Mouse (Mus musculus): Measurements from ENCODE around the gene Hspb7. TPM values are rescaled to one million over a fixed set of nuclear protein-coding genes. Genes with fewer than 3 reads are reported as not detected.

Hspb7 gene
- total RNA-seq, 2 experiments from 2014 or later = 200 to 208 TPM

DNA sequence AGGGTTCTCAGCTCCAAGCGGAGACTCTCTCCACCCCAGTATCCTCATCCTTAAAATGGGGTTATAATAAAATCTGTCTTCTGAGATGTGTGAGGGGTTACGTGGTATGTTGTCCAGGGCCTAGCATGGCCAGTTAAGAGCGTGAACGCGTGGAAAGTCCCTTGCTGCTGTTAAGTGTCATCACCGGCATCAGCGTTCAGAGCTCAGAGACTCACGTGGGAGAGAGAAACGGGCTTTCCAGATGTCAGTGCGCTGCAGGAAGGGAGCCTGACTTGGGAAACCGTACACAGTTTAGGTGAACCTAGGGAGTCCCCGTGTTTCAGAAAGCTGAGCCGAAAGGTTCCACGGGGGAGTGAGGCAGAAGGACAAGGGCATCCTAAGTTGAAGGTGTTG, 24.7 kb downstream of the Hspb7 start:
- no peak for DNase-seq

DNA sequence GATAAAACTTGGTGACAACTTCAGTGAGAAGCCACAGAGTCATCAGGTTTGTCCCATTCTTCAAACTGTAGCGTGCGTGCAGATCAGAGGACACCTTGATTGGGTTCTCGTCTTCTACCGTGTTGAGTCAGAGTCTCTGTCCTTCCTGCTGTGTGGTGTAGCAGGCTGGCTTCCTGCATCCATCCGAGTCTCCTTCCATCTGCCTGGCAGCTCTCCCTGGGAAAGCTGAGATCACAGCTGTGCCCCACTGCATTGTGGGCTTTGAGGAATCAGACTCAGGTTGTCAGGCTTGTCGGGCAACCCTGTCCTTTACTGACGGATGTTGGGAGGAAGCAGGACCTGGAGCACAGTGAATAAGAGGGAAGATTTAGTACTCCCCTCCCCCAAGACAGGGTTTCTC, 25.6 kb downstream of the Hspb7 start:
- DNase-seq = no peak

DNA sequence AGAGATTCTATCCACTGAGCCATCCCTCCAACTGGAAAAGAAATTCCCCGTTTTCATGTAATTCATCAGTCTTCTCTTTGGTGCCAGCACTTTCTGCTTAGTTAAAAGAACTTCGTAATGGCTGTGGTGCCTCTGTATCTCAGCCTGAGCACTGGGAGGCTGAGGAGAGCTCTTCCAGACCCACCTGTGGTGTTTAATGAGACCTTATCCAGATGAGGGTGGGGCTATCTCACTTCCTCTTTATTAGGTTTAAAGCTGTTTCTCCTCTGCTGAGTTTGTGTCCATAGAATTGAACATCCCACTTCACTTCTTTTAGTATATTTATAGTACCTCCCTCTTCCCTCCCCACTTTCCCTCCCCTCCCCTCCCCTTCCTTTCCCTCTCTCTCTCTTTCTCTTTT, 30.7 kb downstream of the Hspb7 start:
- no peak for DNase-seq

DNA sequence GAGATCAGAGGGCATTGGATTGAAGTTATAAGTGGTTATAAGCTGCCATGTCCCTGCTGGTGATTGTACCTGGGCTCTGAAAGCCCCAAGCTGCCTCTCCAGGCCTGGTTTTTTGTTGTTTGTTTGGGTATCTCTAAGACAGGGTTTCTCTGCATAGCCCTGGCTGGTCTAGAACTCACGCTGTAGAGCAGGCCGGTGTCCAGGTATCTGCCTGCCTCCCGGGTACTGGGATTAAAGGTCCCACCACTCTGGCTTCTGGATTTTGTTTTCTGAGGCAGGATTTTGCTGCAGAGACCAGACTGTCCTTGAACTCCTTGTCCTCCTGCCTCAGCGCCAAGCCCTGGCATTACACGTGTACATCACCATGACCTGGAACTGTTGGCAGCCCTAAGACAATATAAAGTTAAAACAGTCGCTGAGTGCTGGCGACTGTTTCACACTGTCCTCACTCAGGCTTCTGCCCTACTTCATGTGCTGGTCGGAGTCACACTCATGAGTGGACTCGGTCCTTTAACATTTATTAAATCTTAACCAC, 31.4 kb downstream of the Hspb7 start:
- no peak for DNase-seq

DNA sequence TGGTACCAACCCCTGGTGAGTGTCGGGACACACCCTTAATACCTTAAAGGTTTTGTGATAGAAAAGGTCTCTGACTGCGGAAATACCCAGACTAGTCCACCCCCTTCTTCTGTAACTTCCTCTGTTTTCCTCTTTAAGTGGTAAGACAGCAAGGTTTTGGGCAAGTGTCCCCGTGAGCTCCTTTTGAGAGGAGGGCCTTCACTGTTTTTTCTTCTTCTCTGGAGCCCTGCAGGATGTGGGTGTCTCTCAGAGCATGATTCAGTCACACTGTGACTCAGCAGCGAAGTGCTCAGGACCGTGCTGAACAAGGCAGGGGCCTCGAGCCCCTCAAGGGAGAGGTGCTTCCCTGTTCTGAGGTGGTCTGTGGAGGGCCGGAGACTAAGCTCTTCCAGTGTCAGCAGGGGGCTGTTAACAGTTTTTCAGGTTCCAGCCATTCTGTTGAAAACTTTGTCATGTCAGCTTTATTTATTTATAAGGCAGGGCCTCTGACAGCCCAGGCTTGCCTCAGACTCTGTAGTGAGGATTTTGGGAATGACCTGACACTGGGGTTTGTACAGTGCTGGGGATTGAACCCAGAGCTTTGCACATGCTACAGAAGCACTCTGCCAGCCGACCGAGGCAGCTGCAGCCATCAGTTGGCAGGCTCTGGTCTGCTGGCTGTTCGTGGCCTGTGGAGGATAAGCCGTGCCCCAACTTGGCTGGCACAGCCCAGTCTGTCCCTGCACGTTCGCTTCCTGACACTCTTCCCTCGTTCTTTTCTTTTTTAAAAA, 34.2 kb downstream of the Hspb7 start:
- no peak for DNase-seq

DNA sequence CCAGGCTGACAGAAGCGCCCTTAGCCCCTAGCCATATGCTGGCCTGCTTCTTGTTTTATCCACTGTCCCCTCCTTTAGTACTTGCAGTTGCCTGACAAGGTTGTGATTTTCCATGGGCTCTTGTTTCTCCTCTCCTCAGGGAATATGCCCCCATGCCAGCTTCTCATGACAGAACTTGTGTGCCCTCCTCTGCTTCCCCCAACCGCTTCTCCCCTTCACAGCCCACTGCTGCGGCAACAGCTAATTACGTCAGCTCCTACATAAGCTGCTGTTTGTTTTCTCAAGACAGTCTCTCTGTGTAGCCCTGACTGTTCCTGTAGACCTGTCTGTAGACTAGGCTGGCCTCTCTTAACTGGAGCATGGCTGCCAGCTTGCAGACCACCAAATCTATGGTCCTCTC, 34.9 kb downstream of the Hspb7 start:
- no peak for DNase-seq

DNA sequence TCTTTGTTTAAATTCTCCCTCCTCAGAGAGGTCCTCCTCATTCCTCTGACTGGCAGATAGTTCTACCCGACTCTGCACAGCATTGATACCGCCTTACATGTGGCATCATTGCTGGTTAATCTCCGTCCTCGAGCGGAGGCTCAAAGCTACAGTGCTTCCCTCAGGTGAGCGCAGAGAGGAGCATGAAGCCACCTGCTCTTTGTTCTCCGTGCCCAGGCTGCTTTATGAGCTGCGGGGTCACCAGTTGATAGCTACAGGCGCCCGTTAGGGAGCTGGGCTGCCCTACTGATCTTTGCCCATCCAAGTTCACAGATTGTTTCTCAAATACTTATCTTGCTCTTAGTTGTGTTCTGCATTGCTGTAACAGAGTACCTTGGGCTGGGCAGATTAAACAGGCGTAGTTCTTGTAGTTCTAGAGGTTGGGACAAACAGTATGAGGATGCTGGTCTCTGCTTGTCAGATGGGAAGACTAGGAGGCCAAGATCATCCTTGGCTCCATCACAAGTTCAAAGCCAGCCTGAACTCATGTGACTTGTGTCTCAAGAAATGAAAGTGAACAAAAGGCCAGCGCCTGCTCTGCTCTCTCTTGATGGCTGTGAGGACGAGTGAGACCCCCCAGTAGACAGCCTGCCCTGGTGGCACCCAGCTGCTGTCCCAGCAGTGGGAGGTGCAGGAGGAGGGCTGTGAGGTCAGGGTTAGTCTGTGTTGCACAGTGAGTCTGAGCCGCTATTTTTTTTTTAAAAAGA, 35.8 kb downstream of the Hspb7 start:
- no peak for DNase-seq

DNA sequence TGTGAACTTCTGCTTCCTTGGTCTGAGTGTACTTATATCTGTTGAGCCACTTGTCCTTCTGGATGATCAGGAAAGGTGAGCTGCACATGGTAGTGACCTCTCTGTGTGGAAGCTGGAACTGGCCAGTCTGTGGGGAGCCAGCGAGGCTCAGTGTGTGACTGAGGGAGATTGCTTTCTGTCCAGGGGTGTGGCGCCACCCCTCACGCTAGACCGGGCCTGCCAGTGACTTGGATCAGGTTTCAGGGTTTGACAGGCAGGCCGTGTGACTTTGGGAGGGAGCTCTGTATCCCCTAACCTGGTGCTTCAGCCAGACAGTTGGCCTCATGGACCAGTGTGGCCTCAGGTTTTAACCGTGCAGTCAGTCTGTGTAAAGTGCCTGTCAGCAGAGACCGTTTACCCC, 37.7 kb downstream of the Hspb7 start:
- peak; percentile 55 for DNase-seq

DNA sequence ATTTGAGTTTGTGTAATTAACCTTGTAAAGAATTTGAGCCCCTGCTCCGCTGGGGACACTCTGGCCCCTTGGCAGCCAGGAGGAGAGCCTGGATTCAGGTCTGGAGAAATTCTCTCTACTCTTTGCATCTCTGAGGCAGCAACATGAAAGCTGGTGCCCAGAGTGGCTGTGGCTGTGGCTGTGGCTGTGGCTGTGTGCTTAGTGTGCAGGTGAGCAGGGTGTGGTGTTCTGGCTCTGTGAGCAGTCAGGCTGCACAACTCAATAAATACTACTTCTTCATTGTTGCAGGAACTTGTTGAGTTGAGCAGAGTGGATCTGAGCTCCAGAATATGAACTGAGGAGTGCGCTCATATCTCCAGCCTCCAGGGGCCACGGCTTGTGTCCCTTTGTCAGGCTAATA, 38.3 kb downstream of the Hspb7 start:
- DNase-seq = no peak

DNA sequence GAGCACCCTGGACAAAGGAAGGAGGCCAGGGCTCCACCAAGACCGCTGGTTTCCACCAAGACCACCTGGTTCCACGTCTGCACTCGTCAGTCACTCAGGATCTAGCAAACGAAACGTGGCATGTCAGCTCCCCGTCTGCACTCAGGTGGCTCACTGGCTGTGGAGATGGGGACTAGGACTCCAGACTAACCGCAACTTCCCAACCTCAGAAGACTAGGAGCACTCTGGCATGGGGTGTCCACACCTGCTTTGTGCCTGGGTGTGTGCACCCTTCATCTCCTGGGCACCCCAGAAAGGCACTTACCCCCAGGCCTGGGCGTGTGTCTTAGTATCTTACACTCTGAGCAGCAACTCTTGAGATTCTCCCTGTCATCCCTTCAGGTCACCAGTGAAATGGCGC, 39.2 kb downstream of the Hspb7 start:
- DNase-seq = no peak

DNA sequence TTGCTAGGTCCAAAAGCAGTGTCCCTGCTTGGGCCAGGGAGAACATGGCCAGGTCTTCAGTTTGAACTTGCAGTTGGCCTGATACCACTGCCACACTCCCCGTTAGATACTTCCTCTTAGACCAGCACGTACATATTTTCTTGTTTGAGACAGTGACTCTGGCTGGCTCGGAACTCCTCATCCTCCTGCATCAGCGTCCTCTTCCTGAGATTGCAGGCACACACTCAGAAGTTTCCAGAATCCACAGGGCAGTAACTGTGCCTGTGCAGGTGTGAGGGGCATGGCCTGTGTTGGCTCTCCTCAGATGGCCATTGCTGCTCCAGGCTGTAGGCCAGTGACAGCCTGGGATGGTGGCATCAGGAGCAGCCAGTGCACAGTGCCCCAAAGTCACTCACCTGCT, 39.9 kb downstream of the Hspb7 start:
- no peak for DNase-seq

DNA sequence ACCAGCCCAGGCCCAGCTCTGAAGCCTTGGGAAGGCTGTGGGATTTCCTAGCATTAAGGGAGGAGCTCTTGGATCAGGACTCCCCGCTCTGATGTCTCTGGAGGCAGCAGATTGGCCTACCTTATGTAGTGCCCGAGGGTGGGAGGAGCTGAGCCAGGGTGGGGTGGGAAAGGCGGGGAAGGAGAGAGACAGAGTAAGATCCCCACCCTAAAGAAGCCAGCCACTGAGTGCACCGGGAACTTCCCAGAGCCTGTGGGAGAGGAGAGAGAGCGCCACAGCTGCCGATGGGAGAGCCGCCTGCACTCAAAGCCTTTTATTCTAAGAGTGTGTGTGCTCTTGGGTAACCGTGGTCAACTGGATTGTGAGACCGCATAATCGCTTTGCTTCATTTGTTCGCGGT, 40.5 kb downstream of the Hspb7 start:
- DNase-seq = no peak

DNA sequence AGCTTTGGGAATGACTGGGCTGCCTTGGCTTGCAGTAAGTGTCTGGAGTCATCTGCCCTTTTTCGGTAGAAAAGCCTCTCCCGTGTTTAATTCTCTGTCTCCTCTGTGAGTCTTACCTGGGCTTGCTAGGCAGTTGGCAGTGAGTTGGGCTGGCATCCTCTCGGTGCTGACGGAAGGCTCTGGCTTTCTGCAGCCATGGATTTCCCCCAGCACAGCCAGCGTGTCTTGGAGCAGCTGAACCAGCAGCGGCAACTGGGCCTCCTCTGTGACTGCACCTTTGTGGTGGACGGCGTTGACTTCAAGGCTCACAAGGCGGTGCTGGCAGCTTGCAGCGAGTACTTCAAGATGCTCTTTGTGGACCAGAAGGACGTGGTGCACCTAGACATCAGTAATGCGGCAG, 41.0 kb downstream of the Hspb7 start:
- no peak for DNase-seq

DNA sequence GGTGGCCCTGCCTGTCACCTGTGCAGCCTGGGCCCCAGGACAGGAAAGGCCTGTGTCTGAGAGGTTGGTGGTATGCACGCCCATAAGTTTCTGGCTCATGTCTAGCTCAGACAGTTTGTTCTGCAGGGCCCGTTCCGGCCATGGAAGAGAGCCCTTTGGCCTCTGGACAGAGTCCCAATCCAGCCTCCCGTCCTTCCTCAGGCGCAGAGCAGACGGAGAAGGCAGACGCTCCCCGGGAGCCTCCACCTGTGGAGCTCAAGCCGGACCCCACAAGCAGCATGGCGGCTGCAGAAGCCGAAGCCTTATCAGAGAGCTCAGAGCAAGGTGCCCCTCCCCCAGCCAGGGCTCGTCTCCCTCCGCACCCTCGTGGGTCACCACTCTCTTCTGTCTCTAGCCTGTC, 42.9 kb downstream of the Hspb7 start:
- no peak for DNase-seq

DNA sequence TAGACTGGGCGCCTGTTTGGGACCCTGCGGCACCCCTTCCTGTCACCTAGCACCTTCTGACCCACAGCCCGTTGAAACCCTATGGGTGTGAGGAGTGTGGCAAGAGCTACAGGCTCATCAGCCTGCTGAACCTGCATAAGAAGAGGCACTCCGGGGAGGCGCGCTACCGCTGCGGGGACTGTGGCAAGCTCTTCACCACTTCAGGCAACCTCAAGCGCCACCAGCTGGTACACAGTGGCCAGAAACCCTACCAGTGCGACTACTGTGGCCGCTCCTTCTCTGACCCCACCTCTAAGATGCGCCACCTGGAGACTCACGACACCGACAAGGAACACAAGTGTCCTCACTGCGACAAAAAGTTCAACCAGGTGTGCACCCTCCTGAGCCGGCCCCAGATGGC, 44.1 kb downstream of the Hspb7 start:
- no peak for DNase-seq

DNA sequence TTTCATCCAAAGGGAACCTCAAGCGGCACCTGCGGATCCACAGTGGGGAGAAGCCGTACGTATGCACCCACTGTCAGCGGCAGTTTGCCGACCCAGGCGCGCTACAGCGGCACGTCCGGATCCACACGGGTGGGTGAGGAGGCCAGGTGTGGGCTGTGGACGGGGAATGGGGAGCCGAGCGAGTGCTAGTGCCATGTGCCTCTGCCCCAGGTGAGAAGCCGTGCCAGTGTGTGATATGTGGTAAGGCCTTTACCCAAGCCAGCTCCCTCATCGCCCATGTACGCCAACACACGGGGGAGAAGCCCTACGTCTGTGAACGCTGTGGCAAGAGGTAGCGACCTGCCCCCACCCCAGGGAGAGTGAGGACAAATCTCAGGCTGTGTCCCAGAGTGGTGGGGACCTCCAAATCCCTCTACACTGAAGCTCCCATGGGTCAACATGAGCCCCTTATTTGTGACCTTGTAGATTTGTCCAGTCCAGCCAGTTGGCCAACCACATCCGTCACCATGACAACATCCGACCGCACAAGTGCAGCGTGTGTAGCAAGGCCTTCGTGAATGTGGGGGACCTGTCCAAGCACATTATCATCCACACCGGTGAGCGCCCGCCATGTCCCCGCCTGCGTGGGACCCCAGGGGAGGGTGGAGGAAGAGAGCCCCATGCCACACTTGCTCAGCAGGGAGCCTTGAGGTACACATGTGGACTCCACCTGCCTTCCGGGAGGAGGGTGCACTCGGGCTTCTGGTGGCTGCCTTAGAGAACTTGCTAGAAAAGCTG, 45.1 kb downstream of the Hspb7 start:
- no peak for DNase-seq

DNA sequence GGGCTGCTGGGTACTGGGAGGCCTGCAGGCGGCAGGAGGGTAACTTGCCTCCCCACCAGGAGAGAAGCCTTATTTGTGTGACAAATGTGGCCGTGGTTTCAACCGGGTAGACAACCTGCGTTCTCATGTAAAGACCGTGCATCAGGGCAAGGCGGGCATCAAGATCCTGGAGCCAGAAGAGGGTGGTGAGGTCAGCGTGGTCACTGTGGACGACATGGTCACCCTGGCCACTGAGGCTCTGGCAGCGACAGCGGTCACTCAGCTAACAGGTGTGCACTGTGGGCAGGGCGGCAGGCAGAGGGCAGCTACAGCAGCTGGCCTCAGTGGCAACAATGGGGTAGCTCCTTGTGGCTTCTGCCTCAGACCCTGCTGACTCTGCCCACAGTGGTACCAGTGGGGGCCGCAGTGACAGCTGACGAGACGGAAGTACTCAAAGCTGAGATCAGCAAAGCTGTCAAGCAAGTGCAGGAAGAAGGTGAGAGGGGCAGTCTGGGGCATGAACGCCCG, 45.8 kb downstream of the Hspb7 start:
- no peak for DNase-seq

DNA sequence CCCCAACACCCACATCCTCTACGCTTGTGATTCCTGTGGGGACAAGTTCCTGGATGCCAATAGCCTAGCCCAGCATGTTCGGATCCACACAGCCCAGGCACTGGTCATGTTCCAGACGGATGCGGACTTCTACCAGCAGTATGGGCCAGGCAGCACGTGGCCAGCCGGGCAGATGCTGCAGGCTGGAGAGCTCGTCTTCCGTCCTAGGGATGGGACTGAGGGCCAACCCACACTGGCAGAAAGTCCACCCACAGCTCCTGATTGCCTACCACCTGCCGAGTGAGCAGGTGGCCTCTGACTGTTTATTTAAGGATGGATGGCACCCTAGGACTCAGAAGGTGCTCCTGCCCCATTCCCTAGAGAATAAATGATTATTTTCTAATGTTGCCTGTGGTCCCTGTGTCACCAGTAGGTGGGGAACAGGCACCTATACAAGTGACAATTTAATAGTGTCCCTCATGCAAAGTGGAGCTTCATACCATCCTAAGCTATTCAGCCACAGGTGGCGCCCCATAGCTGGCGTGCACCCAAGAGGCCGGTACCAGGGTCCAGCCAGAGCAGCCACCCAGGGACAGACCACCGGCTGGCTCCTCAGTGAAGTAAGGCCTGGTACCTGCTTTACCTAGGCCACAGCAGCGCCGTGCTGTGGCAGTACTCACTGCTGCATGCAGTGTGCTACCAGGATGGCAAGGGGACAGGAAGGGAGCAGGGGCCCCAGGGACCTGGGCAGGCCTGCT, 46.4 kb downstream of the Hspb7 start:
- no peak for DNase-seq

DNA sequence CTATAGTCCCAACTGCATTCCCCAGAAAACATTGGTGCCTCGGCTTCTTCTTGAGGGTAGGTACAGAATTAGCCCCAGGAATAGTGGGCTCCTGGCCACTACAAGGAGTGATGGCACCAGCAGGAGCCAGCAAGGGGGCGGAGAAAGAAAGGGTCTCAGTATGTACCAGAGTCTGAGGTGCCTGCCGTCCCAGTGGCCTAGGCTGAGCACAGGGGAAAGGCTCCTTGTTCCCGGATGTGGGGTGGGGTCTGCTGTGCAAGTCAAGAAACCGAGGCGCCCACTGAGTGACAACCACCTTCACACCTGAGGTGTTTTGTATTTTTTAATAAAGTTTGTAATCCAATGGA, 47.0 kb downstream of the Hspb7 start:
- no peak for DNase-seq

DNA sequence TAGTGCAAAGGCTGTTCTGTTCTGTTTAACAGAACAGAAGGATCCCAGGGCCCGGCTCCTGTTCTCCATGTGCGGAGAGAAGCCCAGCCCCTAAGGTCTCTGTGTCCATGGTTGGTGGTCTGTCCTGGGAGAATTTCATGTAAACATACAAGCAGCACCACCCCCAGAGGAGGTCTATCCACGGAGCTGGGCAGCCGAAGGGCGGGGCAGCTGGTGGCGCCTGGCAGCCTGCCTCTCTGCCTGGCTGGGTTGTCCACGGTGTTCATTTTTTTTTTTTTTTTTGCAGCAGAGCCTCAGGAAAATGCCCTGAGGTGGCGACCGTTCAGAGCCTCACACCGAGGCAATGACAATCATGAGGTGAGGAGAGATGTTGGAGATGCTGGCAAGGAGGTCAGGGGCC, 48.0 kb downstream of the Hspb7 start:
- DNase-seq = no peak

DNA sequence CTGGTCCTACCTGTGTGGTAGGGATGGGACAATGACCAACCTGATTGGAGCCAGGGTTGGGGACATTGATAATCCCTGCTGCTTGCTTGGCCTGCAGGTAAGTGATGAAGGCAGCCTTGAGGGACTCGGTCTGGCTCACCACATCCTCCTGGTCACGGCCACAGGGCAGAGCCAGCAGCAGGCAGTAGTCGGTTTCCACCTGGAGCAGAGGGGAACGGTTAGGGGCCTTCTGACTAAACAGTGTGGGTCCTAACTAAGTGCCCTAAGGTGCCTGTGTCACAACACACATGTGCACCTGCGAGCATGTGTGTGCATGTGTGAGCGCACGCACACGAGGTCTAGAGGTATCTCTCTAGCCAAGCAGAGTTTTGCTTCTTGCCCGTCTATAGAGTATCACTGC, 48.8 kb downstream of the Hspb7 start:
- no peak for DNase-seq

DNA sequence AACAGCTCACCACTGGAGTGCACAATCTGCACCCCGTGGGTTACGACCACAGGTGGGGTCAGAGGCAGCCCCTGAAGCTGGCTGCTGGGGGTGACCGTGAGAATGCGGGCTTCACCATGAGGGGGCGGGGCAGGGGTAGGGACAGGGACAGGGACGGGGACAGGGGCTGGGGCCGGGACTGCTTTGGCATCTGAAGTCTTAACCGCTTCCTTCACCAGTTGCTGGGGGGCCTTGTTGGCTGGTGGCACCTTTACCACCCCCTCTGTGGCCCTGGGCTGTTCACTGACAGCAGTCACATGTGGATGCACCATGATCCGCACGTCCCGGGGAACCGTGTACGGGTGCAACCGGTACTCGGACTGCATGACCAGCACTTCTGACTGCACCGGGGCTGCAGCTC, 50.9 kb downstream of the Hspb7 start:
- DNase-seq = no peak

Measured in gastrocnemius, postnatal 10 days (tissue).